Mouse (Mus musculus): ENCODE data around the gene Gm6169. TPM values are rescaled to one million over a fixed set of nuclear protein-coding genes. Genes with fewer than 3 reads are reported as not detected.
"Not testable (repeated sequence)": the region's sequence is repeated elsewhere in the genome, so short reads cannot be mapped to it uniquely, and the experiment has no call there.

Gene Gm6169
- total RNA-seq (2021), result 1 to 10 TPM in 1 of 2 experiments, under 1 TPM in 1; 0.46 to 8.8 TPM

GRCm38 (mm10) chr13:97099187-97099852 lies at the start of gene Gm6169:
Gene Gm6169, minus strand, starts transcription at chr13:97099237.
- DNase-seq, result peak; percentile 2 to 18
- intact Hi-C loops (cut with DNase I), result no loop called here

GRCm38 (mm10) chr13:97145834-97146233 lies 46.8 kb upstream of the Gm6169 start:
- intact Hi-C loops (cut with DNase I), result no loop called here
- DNase-seq, result peak; percentile 19 to 35

- intact Hi-C loops (cut with DNase I), result no loop called here
- DNase-seq, result no peak
Observed at GRCm38 (mm10) chr13:97142321-97142720, 43.3 kb upstream of the Gm6169 start.

- not testable (repeated sequence) for DNase-seq
- intact Hi-C loops (cut with DNase I), result loop anchor here (10.0 kb wide), 1 partner anchor 744 kb away; no protein-coding TSS in a partner anchor
Observed at GRCm38 (mm10) chr13:97138404-97138931, 39.4 kb upstream of the Gm6169 start.

GRCm38 (mm10) chr13:97137466-97138400 lies 38.7 kb upstream of the Gm6169 start, which contains the start of the genes Gfm2 and Nsa2:
Gene Gfm2, plus strand, starts transcription at chr13:97137937.
Gene Nsa2, minus strand, starts transcription at chr13:97137937.
- intact Hi-C loops (cut with DNase I), result loop anchor here (10.0 kb wide), 1 partner anchor 743 kb away; no protein-coding TSS in a partner anchor
- DNase-seq, result peak; percentile 85 to 91

GRCm38 (mm10) chr13:97130413-97130812 lies 31.4 kb upstream of the Gm6169 start:
- intact Hi-C loops (cut with DNase I), result loop anchor here (10.0 kb wide), 1 partner anchor 736 kb away; no protein-coding TSS in a partner anchor

GRCm38 (mm10) chr13:97129654-97130053 lies 30.6 kb upstream of the Gm6169 start:
- not testable (repeated sequence) for DNase-seq
- intact Hi-C loops (cut with DNase I), result loop anchor here (10.0 kb wide), 1 partner anchor 735 kb away; no protein-coding TSS in a partner anchor

More at GRCm38 (mm10) chr13:97130413-97130812, 31.4 kb upstream of the Gm6169 start:
- not testable (repeated sequence) for DNase-seq

GRCm38 (mm10) chr13:97121341-97121740 lies 22.3 kb upstream of the Gm6169 start:
- no peak for DNase-seq
- intact Hi-C loops (cut with DNase I), result no loop called here

- DNase-seq, result no peak
- intact Hi-C loops (cut with DNase I), result no loop called here
Observed at GRCm38 (mm10) chr13:97109046-97109445, 10.0 kb upstream of the Gm6169 start.

- DNase-seq; intact Hi-C loops (cut with DNase I): not testable (repeated sequence)
Observed at GRCm38 (mm10) chr13:97107721-97108120, 8.7 kb upstream of the Gm6169 start.

GRCm38 (mm10) chr13:97104996-97105395 lies 6.0 kb upstream of the Gm6169 start:
- intact Hi-C loops (cut with DNase I), result no loop called here
- no peak for DNase-seq

- intact Hi-C loops (cut with DNase I), result no loop called here
- DNase-seq, result no peak
Observed at GRCm38 (mm10) chr13:97095726-97096125, 3.3 kb downstream of the Gm6169 start.

GRCm38 (mm10) chr13:97088183-97088582 lies 10.9 kb downstream of the Gm6169 start:
- DNase-seq, result no peak
- intact Hi-C loops (cut with DNase I), result no loop called here

GRCm38 (mm10) chr13:97087421-97087820 lies 11.6 kb downstream of the Gm6169 start:
- intact Hi-C loops (cut with DNase I), result no loop called here

GRCm38 (mm10) chr13:97086316-97086715 lies 12.7 kb downstream of the Gm6169 start:
- no peak for DNase-seq
- intact Hi-C loops (cut with DNase I), result no loop called here

More at GRCm38 (mm10) chr13:97087421-97087820, 11.6 kb downstream of the Gm6169 start:
- DNase-seq, result no peak

GRCm38 (mm10) chr13:97082432-97082831 lies 16.6 kb downstream of the Gm6169 start:
- DNase-seq, result no peak
- intact Hi-C loops (cut with DNase I), result no loop called here

- intact Hi-C loops (cut with DNase I), result no loop called here
- no peak for DNase-seq
Observed at GRCm38 (mm10) chr13:97080615-97081014, 18.4 kb downstream of the Gm6169 start.

GRCm38 (mm10) chr13:97080201-97080600 lies 18.8 kb downstream of the Gm6169 start:
- intact Hi-C loops (cut with DNase I), result no loop called here
- DNase-seq, result no peak

- no peak for DNase-seq
- intact Hi-C loops (cut with DNase I), result no loop called here
Observed at GRCm38 (mm10) chr13:97077556-97077955, 21.5 kb downstream of the Gm6169 start.

- intact Hi-C loops (cut with DNase I), result no loop called here
- DNase-seq, result no peak
Observed at GRCm38 (mm10) chr13:97073497-97073896, 25.5 kb downstream of the Gm6169 start.

All from heart, postnatal 36 days (tissue).